Mouse (Mus musculus) left cerebral cortex, postnatal 4 days (tissue): ENCODE data around the gene BC049730. TPM values are rescaled to one million over a fixed set of nuclear protein-coding genes. Genes with fewer than 3 reads are reported as not detected.
A peak's percentile ranks its signal among the peaks of the same experiment; 100 is the strongest.
"Not testable (repeated sequence)": the region's sequence is repeated elsewhere in the genome, so short reads cannot be mapped to it uniquely, and the experiment has no call there.

Experiments used
- DNase-seq: peaks from one replicate; pipeline ENCODE4 v3.0.0-alpha.2; 2022
- intact Hi-C: fragments of 180-260 bp; cut with DNase I; formaldehyde crosslinking; loops from one replicate; pipeline ENCODE4 v1.15.1; 2025
- total RNA-seq, 2 experiments: library from RNA; stranded (reverse); gene quantifications; 2 replicates each; pipeline ENCODE4 v1.2.3; 2021

Gene BC049730
- total RNA-seq: not detected

DNA sequence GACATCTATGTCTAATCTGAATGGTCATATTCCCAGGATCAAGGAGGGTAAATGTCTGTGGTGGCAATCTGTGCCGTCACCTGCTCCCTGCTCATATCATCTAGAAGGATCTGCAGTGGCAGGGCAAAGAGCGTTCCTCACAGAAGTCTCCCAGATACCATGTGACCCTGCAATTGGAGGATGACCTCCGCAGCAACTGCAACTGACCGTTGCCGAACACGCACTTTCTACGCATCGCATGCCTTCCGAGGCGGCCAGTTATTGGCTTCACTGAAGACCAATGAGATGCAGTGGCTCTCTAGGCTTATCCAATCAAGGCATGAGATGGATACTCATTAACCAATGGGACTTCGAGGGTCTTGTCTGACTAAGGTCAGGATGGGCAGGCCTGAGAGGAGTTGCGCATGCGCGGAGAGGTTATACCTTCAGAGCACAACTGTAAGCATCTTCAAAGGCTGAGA, at the start of gene BC049730:
TSS of gene BC049730 (plus strand) at position 411 of the 461 bp plus-strand sequence.
- no peak for DNase-seq
- intact Hi-C loops: no loop called here

DNA sequence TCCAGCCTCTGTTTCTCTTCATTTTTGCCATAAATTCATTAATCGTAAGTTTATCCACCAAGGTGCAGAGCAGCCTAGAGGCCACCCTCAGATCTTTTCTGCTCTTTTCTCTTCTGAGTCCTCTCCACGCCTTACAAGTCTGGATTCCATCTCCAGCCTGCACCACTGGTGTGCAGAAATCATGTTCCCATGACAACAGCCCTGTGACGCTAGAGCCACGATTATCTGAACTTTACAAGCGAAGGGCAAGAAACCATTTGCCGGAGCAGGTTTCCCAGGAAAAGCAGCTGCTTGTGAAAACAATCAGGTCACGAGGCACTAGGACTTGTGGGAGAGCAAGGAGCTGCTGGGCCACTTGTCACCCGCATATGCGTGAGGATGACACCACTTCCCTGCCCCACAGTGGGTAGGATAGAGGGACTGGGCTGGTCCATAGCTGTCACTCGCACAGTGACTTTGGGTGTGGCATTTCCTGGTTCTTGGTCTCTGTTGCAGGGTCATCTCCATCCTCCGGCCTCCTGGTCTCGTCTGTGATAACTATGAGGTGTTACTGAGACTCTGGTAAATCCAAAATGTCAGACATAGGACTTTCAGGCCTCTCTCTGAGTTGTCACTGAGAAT, 49.2 kb upstream of the BC049730 start:
- intact Hi-C loops: loop anchor here (5.0 kb wide), 1 partner anchor 58 kb away; no protein-coding TSS in a partner anchor
- DNase-seq: no peak

DNA sequence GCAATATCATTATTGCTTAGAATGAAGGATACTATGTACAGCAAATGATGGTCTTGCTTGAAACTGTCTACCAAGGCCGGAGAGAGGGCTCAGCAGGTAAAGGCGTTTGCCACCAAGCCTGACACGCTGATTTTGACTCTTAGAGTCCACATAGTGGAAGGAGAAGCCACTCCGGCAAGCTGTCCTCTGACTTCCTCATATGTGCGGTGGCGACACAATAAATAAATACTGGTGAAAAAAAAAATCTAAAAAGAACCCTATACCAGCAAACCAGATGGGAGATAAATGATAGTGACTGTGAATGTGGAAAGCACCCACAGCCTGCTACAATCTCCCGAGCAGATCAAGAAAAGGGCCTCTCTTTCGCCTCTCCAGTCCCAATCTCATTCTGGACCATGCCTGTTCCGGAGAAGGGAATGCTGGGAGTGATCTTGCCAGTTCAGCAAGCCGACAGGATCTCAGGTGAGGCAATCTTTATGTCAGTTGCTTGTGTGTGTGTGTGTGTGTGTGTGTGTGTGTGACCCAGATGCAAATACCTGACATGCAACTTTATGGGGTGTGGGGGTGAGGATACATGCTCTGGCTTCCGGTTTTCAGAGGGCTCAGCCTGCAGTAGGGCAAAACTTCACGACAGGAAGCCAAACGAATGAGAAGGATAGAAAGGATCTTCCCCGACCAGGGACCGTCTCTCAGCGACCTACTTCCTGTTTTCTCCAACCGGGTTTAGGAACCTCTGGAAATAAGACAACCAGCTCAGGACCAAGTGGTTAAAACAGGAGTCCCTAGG, 47.7 kb upstream of the BC049730 start:
- intact Hi-C loops: loop anchor here (5.0 kb wide), 1 partner anchor 59 kb away; no protein-coding TSS in a partner anchor
- DNase-seq: no peak

DNA sequence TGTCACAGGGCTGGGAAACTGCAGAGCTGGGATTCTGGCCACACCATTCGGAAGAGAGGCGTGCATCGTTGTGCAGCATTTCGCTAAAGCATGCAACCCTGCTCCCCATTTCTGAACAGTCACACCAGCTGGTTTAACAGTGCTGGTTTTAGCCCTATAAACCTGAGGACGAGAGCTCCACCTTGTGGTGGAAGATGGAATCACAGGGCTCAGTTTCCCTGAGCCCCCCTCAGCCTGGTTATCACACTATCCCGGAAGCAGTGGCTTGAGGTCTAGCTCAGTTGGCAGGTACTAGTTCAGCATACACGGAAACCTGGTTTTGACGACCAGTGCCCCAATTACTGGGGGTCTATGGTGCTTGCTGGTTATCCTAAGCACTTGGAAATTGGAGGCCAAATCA, 46.5 kb upstream of the BC049730 start:
- peak; percentile 67 for DNase-seq
- intact Hi-C loops: loop anchor here (5.0 kb wide), 1 partner anchor 60 kb away; no protein-coding TSS in a partner anchor

DNA sequence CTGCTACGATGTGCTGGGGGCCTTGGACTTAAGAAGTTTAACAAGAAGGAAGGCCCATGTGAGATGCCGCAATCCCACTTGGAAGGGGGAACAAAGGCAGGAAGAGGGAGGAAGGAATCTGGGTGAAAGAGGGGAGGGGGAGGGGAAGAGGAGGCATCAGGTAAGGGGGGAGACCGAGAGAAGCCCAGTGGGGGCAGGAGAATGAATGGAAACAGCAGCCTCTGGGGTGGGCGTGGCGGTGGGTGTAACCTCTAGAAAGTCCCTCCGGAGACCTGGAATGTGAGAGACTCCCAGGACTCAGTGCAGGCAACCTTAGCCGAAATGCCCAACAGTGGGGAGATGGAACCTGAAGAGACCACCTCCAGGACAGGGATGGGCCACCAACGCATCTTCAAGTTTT, 44.7 kb upstream of the BC049730 start:
- intact Hi-C loops: loop anchor here (5.0 kb wide), 1 partner anchor 62 kb away; no protein-coding TSS in a partner anchor
- DNase-seq: no peak

DNA sequence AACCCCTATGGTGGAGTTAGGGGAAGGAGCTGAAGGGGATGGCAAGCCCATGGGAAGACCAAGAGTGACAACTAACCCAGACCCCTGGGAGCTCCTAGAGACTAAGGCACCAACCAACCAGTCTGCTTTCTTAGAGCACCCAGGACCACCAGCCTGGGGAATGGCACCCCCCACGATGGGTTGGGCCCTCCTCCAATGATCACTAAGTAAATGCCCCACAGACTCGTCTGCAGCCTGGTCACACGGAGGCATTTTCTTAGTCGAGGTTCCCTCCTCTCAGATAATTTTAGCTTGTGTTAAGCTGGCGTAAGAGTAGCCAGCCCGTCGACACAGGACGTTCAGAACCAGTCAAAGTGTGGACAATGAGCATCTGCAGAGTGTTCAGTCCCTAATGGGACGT, 44.1 kb upstream of the BC049730 start:
- intact Hi-C loops: loop anchor here (5.0 kb wide), 1 partner anchor 63 kb away; no protein-coding TSS in a partner anchor
- DNase-seq: no peak

DNA sequence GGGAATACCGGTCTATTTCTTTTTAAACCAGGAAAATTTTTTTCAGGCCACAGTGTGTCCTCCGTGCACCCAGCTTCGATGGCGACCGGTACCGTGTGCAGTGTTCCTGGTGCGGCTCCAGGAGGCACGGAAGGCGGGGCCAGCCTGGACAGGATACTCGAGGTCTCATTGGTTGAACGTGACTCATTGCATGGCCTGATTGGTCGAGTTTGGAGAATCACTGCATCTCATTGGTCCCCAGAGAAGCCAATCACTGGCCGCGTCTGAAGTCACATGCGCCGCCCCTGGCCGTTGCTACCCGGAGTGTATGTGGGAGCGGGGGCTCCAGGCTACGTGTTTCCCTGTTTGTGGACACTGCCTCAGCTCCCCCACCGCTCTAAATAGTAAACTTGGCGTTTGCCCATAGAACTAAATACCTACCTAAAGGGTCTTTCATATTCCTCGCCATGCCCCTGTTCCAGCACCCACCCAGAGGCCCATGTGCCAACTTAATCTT, 37.0 kb upstream of the BC049730 start:
- intact Hi-C loops: no loop called here
- DNase-seq: no peak

DNA sequence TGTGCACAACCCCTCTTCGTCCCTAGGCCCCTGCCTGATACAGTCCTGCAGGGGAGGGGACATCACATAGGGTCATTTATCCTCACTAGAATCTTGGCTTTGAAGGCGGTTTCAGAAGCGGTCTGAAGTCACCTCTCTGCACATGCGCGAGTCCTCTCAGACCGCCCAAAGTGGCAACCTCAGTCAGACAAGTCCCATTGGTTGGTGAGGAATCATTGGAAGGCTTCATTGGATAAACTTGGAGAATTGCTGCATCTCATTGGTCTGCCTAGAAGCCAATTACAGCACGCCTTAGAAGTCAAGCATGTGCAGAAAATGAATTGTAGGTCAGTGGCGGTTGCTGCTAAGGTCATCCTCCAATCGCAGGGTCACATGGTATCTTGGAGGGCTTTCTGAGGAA, 32.5 kb upstream of the BC049730 start, which contains the start of gene Tex101:
TSS of gene Tex101 (minus strand) at position 101 of the 400 bp plus-strand sequence.
- DNase-seq: no peak
- intact Hi-C loops: no loop called here

DNA sequence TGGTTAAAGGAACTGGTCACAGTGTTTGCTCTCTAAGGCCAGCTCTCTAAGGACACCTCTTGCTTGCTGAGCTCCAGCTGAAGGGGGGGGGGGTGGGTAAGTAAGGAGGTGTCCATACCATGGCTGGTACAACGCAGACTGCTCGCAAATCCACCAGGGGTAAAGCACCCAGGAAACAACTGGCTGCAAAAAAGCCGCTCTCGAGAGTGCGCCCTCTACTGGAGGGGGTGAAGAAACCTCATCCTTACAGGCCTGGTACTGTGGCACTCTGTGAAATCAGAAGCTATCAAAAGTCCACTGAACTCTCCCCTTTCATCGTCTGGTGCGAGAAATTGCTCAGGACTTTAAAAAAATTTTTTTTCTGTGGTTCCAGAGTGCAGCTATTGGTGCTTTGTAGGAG, 24.9 kb upstream of the BC049730 start:
- DNase-seq, intact Hi-C loops: not testable (repeated sequence)

DNA sequence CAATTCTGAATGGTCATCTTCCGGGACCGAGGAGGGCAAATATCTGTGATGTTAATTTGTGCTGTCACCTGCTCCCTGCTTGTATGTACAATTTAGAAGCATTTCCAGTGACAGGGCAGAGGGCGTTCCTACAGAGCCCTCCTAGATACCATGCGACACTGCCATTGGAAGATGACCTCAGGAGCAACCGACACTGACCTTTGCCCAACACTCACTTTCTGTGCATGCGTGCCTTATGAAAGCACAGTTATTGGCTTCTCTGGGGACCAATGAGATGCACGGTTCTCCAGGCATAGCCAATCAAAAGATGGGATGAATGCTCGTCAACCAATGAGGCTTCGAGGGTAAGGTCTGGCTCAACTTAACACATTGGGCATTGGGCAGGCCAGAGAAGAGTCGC, 21.5 kb upstream of the BC049730 start:
- intact Hi-C loops, DNase-seq: not testable (repeated sequence)

DNA sequence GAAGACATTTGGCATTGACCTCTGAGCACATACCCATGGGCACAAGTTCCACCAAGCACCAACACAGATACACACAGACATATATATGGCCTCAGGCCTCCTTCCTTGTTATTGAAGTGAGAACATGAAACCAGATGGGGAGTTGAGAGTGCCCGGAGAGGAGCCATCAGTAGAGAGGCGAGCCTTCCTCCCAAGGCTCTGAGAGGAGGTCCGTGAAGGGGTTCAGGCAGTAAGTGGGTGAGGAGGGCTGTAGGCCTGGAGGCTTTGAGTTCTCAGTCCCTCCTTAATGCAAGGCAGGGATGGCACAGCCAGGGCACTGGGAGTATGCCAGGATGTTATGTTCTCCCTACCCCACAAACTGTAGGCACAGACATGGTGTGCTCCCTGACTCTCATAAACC, 16.3 kb upstream of the BC049730 start:
- intact Hi-C loops: not testable (repeated sequence)

DNA sequence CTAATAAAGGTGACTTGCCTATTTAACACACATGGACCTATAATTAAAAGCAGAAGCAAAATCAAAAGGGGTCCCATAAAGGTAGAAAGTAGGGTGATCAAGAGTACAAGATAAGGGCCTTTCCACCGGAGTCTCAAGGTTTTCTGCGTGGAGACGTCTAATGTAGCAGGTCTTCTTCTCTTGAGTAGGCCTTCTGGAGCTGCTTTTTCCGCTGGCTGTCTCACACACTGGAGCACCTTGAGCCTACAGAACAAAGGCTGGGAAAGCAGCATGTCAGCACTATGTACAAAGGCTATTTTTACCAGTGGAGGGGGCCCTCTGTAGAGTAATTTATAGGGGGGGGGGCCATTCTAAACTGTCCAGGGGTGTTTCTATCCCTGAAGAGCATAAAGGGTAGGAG, 11.2 kb upstream of the BC049730 start:
- intact Hi-C loops, DNase-seq: not testable (repeated sequence)

More for the DNA sequence above, 16.3 kb upstream of the BC049730 start:
- not testable (repeated sequence) for DNase-seq

DNA sequence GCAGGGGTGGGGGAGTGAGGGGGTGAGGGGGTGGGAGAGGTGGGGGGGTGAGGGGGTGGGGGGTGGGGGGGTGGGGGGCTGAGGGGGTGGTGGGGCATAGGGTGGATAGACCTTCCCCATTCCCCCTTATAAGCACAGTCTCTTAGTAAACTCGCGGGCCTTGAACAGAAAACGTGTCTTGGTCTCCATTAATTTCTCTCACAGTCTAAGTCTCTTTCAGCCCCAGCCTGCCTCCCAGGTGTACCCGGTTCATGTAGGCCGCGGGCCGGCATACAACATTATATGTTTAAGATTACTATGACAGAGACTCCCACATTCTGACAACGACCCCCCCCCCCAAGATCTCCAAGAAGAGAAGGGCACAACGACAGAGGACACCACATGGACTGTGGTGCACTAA, 6.2 kb upstream of the BC049730 start:
- intact Hi-C loops, DNase-seq: not testable (repeated sequence)

DNA sequence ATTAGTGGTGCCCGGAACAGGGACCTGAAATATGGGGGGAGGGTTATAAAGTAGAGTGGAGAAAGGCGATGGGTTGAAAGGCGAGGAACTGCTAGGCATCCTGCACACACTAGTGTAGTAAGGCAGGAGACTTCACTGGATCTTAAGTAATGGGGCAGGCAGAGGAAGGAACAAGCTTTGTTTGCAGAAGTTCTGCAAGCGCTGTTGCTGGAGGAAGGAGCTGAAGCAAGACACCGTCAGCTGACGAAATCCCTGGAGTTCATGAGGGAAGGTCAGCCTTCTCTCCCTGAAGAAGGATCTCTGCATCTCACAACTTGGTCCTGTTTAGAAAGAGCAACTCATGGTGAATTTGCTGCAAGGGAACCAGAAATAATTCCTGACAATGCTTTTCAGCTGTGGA, 6.0 kb downstream of the BC049730 start:
- no peak for DNase-seq
- intact Hi-C loops: no loop called here

DNA sequence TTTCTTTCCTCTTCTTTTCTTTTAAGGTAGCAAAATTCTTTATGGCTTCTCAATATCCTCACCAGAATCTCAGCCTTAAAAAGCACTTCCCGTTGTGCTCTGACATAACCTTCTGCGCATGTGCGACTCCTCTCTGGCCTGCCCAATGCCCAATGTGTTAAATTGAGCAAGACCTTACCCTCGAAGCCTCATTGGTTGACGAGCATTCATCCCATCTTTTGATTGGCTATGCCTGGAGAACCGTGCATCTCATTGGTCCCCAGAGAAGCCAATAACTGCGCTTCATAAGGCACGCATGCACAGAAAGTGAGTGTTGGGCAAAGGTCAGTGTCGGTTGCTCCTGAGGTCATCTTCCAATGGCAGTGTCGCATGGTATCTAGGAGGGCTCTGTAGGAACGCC, 17.8 kb downstream of the BC049730 start, which contains the start of gene Gm4763:
TSS of gene Gm4763 (minus strand) at position 101 of the 400 bp plus-strand sequence.
- intact Hi-C loops, DNase-seq: not testable (repeated sequence)

DNA sequence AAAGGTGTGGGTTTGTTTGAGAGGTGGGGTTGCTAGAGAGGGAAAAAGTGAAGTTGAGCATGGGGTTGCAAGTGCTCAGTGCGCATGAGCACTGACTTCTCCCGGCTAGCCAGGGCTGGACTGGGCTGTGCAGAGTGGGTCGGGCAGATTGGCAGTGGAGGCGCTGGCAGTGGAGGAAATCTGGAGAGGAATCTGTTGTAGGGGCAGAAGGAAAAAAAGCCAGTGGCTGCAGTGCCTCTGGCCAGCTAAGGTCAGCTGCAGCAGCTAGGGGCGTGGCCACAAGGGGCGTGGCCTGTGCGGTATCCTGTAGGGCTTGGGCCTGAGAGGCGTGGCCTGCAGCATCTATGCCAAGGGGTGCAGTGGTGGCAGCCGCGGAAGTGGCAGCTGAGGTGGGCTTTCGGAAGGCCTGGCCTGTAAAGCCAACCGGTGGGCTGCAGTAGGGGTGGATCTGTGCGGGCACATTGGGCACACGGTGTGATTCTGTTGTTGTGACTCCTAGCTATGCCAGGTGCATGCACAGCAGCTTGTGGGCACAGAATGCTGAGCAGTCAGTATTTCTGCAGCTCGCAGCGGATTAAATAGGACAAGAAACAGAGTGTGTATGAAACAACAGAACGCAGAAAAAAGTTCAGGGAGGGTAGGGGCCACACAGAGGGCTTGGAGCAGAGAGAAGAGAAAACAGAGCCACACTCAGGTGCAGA, 27.1 kb downstream of the BC049730 start:
- peak; percentile 47 for DNase-seq
- intact Hi-C loops: no loop called here

DNA sequence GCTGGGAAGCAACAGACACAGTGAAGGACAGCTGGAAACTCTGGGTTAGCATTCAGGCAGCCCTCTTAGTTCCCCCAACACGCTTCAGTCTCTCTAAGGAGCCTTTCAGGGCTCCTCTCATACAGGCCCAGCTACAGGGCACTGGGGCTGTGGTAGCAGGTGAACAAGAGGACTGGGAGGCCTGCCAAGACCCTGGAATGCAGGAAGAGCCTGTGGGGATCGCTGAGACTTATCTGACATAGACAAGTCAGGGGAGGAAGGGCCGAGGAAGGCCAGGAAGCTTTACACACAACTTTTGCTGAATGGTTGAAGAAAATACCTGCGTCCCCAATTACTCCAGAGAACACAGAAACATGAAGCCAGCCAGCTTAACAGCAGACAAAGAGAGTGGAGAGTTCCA, 41.7 kb downstream of the BC049730 start:
- no peak for DNase-seq
- intact Hi-C loops: no loop called here

DNA sequence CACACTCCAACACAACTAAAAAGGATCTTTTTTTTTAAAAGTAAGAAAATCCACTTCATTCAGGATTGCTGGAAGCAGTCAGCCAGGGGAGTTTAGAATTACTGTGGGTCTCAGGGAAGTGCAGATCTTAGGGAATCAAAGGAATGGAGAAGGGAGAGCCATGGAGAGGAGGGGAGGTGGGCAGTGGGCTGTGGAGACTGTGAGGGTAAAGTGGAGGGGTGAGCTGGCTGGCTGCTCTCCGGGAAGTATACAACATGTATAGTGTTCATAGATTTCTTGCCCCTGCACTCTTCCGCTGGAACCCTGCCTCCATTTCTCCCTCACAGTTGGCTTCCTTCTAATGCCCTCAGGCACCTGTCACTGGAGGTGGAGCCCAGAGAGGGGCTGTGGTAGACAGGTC, 42.6 kb downstream of the BC049730 start:
- intact Hi-C loops: no loop called here
- DNase-seq: no peak

DNA sequence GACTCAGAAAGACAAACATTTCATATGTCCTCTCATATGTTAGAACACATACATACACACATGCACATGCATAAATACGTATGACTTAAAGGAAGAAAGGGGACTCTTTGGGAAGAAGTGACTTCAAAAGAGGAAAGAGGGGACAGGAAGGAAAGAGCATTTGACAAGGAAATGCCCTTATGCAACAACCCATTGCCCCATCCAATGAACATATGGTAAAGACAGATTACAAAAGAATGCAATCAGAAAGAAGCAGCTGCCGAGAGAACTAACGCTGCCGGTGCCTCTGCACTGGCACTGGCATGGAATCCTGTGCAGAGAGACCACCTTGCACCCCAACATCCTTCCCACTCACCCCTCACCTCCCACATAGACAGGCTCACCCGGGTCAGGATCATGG, 44.4 kb downstream of the BC049730 start:
- DNase-seq: no peak
- intact Hi-C loops: no loop called here

DNA sequence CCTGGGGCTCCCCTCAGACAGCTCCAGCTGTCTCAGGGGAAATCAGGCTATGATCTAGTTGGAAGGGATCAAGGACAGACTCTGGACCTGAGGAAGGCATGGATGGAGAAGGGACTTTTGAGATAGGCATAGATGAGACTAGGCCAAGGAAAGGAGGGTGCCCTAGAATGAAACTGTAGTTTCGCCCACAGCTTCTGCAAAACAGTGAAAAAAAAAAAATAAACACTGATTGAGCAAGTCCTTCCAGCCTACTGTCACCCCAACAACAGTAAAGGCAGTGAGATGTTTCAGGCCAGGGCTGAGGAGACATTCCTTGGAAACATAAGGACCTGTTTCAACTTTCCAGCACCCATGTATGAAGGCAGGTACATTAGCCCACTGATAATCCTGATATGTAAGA, 49.5 kb downstream of the BC049730 start:
- intact Hi-C loops: no loop called here
- no peak for DNase-seq

DNA sequence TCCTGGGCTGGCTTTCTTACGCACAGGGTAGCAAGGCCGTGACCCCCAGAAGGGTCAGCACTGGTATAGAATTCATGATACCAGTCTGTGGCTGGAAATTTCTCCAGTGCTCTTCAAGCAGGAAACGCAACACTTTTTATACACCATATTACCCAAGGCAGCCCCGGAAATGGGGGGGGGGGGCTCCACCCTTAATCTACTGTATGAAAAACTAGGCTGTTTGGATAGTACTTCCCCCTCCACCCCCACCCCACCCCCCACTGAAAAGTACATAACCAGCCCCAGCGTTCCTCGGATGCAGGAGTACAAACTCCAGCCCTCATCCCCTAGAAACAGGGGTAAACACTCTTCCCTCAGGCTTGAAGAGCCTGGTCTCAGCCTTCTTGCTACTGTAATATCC, 51.2 kb downstream of the BC049730 start, which contains the start of gene Cd177:
TSS of gene Cd177 (minus strand) at position 101 of the 400 bp plus-strand sequence.
- intact Hi-C loops: no loop called here
- DNase-seq: no peak
